In the genomic region with DNA sequence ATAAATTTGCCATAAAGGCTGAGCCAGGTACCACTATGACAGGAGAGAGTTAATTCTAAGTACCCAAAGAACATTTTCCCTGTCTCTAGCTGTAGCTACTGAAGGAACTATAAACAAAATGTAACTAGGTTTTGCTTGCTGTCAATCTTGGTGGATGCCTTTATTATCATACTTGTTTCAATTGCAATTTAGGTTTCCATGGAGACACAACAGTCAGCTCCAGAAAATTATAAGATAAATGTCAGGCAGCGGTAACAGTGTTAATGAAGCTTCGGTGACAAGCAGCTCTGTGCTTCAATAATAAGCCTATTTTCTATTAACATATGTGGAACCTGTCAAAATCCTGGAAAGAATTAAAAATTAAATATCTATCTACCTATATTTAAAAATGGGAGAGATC, we compare ENCODE assay signal across 16 mouse cellular contexts.
DNase-seq lines count a peak whose midpoint lies in the region; ATAC-seq and TF ChIP-seq lines count a peak whose summit lies in the region.
"Had no signal": no experiment of that assay in that cellular context is flagged by ENCODE, and none has a peak within 500 bp of the region (broad histone marks: within the 10 kb centered on the region; RNA-seq: fewer than 3 reads in every experiment).

No protein-coding gene starts in this region.

- no peaks in the 10 kb centered on the region for H3K9me3 ChIP-seq in forebrain, embryonic 15.5 days
- H3K9me3 ChIP-seq in forebrain, embryonic 13.5 days (replicated peaks), result no peaks in the 10 kb centered on the region
- H3K9me3 ChIP-seq in forebrain, postnatal 0 days (ENCODE audit: low read length), result no peaks in the 10 kb centered on the region
- H3K9me3 ChIP-seq in forebrain, embryonic 10.5 days, result no peaks in the 10 kb centered on the region
- H3K9me3 ChIP-seq in heart, embryonic 12.5 days (replicated peaks), result no peaks in the 10 kb centered on the region
- H3K9me3 ChIP-seq: embryonic facial prominence, embryonic 10.5 days; embryonic facial prominence, embryonic 12.5 days had no signal

- peaks cover 58% of the 10 kb centered on the region for H3K4me1 ChIP-seq in forebrain, embryonic 15.5 days
- peaks cover 44% of the 10 kb centered on the region for H3K4me1 ChIP-seq in forebrain, embryonic 13.5 days
- peaks cover 19% of the 10 kb centered on the region for H3K4me1 ChIP-seq in forebrain, postnatal 0 days (ENCODE audit: insufficient read depth)
- peaks cover 20% of the 10 kb centered on the region for H3K4me1 ChIP-seq in forebrain, embryonic 10.5 days
- H3K4me1 ChIP-seq in heart, embryonic 12.5 days (replicated peaks), result peaks cover 20% of the 10 kb centered on the region
- H3K4me1 ChIP-seq: embryonic facial prominence, embryonic 10.5 days; embryonic facial prominence, embryonic 12.5 days had no signal

- H3K27me3 ChIP-seq in forebrain, embryonic 15.5 days, result no peaks in the 10 kb centered on the region
- no peaks in the 10 kb centered on the region for H3K27me3 ChIP-seq in forebrain, embryonic 13.5 days
- H3K27me3 ChIP-seq in forebrain, postnatal 0 days (ENCODE audit: insufficient read depth, low read length), result no peaks in the 10 kb centered on the region
- H3K27me3 ChIP-seq in forebrain, embryonic 10.5 days (ENCODE audit: poor library complexity, severe bottlenecking), result no peaks in the 10 kb centered on the region
- H3K27me3 ChIP-seq in heart, embryonic 12.5 days (replicated peaks), result no peaks in the 10 kb centered on the region
- H3K27me3 ChIP-seq: embryonic facial prominence, embryonic 12.5 days had no signal

- no peak for DNase-seq in forebrain, postnatal 0 days
- DNase-seq in forebrain, embryonic 10.5 days (ENCODE audit: extremely low spot score, low spot score), result no peak
- DNase-seq in brain, embryonic 14.5 days (ENCODE audit: low read depth), result peak; percentile 73
- DNase-seq: adrenal gland, adult 2 months; adrenal gland, postnatal 10 days; adrenal gland, postnatal 25 days; cerebellum, adult 11-12 months; cerebellum, adult 2 months; cerebellum, adult 9-10 months; cerebellum, postnatal 10 days; cerebellum, postnatal 25 days had no signal

- ATAC-seq in forebrain, embryonic 15.5 days (replicated peaks), result no peak
- ATAC-seq in forebrain, embryonic 13.5 days, result no peak
- ATAC-seq in forebrain, postnatal 0 days, result peak; percentile 44; the same call in 1 of the 2 replicates
- ATAC-seq in heart, embryonic 12.5 days (ENCODE audit: insufficient number of reproducible peaks, low FRiP score), result no peak

- H3K9ac ChIP-seq in forebrain, embryonic 15.5 days (replicated peaks), result 0 out of 2 replicates have a peak overlapping the region, but pooled peaks have one; percentile 4
- H3K9ac ChIP-seq in forebrain, embryonic 13.5 days, result no peak overlapping the region
- no peak overlapping the region for H3K9ac ChIP-seq in forebrain, postnatal 0 days
- no peak overlapping the region for H3K9ac ChIP-seq in heart, embryonic 12.5 days
- H3K9ac ChIP-seq: embryonic facial prominence, embryonic 12.5 days had no signal

- no peak for TF ChIP-seq POLR2A in brain, embryonic 14.5 days (IDR thresholded peaks at IDR 0.05; ENCODE audit: borderline replicate concordance, extremely low read depth, insufficient read depth, insufficient read length, poor library complexity, severe bottlenecking)

- H3K4me2 ChIP-seq in forebrain, embryonic 15.5 days (replicated peaks), result no peak overlapping the region
- H3K4me2 ChIP-seq in forebrain, embryonic 13.5 days, result no peak overlapping the region
- H3K4me2 ChIP-seq in forebrain, postnatal 0 days (ENCODE audit: low read depth), result no peak overlapping the region
- H3K4me2 ChIP-seq in heart, embryonic 12.5 days, result no peak overlapping the region
- H3K4me2 ChIP-seq: embryonic facial prominence, embryonic 12.5 days had no signal

- H3K27ac ChIP-seq in forebrain, embryonic 15.5 days (replicated peaks), result peak overlapping the region; percentile 48
- H3K27ac ChIP-seq in forebrain, embryonic 13.5 days, result no peak overlapping the region
- no peak overlapping the region for H3K27ac ChIP-seq in forebrain, postnatal 0 days (ENCODE audit: low read depth, low read length)
- no peak overlapping the region for H3K27ac ChIP-seq in forebrain, embryonic 10.5 days
- H3K27ac ChIP-seq in heart, embryonic 12.5 days (ENCODE audit: poor library complexity, severe bottlenecking), result no peak overlapping the region
- H3K27ac ChIP-seq: embryonic facial prominence, embryonic 10.5 days; embryonic facial prominence, embryonic 12.5 days had no signal

- no peaks in the 10 kb centered on the region for H3K36me3 ChIP-seq in forebrain, embryonic 15.5 days
- no peaks in the 10 kb centered on the region for H3K36me3 ChIP-seq in forebrain, embryonic 13.5 days (ENCODE audit: poor library complexity, severe bottlenecking)
- no peaks in the 10 kb centered on the region for H3K36me3 ChIP-seq in forebrain, postnatal 0 days (ENCODE audit: insufficient read depth)
- H3K36me3 ChIP-seq in forebrain, embryonic 10.5 days (replicated peaks), result no peaks in the 10 kb centered on the region
- no peaks in the 10 kb centered on the region for H3K36me3 ChIP-seq in heart, embryonic 12.5 days
- H3K36me3 ChIP-seq: embryonic facial prominence, embryonic 10.5 days; embryonic facial prominence, embryonic 12.5 days had no signal

- H3K4me3 ChIP-seq in forebrain, embryonic 15.5 days, result no peak overlapping the region
- H3K4me3 ChIP-seq in forebrain, embryonic 13.5 days, result no peak overlapping the region
- no peak overlapping the region for H3K4me3 ChIP-seq in forebrain, postnatal 0 days (ENCODE audit: low read depth, low read length)
- H3K4me3 ChIP-seq in forebrain, embryonic 10.5 days, result no peak overlapping the region
- H3K4me3 ChIP-seq in heart, embryonic 12.5 days, result no peak overlapping the region
- H3K4me3 ChIP-seq: embryonic facial prominence, embryonic 10.5 days; embryonic facial prominence, embryonic 12.5 days had no signal

- TF ChIP-seq CTCF in forebrain, postnatal 0 days (IDR thresholded peaks at IDR 0.05; ENCODE audit: low read depth), result no peak
- no peak for TF ChIP-seq CTCF in brain, embryonic 14.5 days (IDR thresholded peaks at IDR 0.05; ENCODE audit: borderline replicate concordance, extremely low read depth, insufficient read depth, insufficient read length)

- 32% methylated on average over 2 of the region's 2 CpGs for WGBS in forebrain, embryonic 15.5 days
- 49% methylated on average over 2 of the region's 2 CpGs for WGBS in forebrain, embryonic 13.5 days
- 20% methylated on average over 2 of the region's 2 CpGs for WGBS in forebrain, postnatal 0 days
- 92% methylated on average over 2 of the region's 2 CpGs for WGBS in forebrain, embryonic 10.5 days
- WGBS in heart, embryonic 12.5 days, result 89% methylated on average over 2 of the region's 2 CpGs
